Comparison of ENCODE assay signal across 8 mouse cellular contexts in genomic region chr15:88651019-88651418, GRCm38 (mm10). TPM values are rescaled to one million over a fixed set of nuclear protein-coding genes. Genes with fewer than 3 reads are reported as not detected.
DNase-seq lines count a peak whose midpoint lies in the region; ATAC-seq lines count a peak whose summit lies in the region.

No protein-coding gene starts in this region.

- H3K4me2 ChIP-seq in intestine, embryonic 14.5 days (ENCODE audit: low read length): no peak overlapping the region
- H3K4me2 ChIP-seq in intestine, embryonic 16.5 days (ENCODE audit: low read depth, low read length): no peak overlapping the region
- 0 out of 2 replicates have a peak overlapping the region, but pooled peaks have one; percentile 20 for H3K4me2 ChIP-seq in hindbrain, embryonic 15.5 days
- peak overlapping the region; percentile 28 for H3K4me2 ChIP-seq in midbrain, embryonic 15.5 days
- no peak overlapping the region for H3K4me2 ChIP-seq in stomach, embryonic 16.5 days (ENCODE audit: low read depth, low read length)

- no peaks in the 10 kb centered on the region for H3K9me3 ChIP-seq in intestine, embryonic 14.5 days (ENCODE audit: control insufficient read depth, low read length)
- no peaks in the 10 kb centered on the region for H3K9me3 ChIP-seq in intestine, embryonic 16.5 days (ENCODE audit: control insufficient read depth, low read length)
- H3K9me3 ChIP-seq in forebrain, embryonic 10.5 days: no peaks in the 10 kb centered on the region
- no peaks in the 10 kb centered on the region for H3K9me3 ChIP-seq in hindbrain, embryonic 15.5 days
- H3K9me3 ChIP-seq in midbrain, embryonic 15.5 days: no peaks in the 10 kb centered on the region
- no peaks in the 10 kb centered on the region for H3K9me3 ChIP-seq in stomach, embryonic 16.5 days (replicated peaks; ENCODE audit: control insufficient read depth, low read length)

- WGBS in intestine, embryonic 14.5 days: 20% methylated on average over 13 of the region's 13 CpGs
- WGBS in intestine, embryonic 16.5 days: 19% methylated on average over 13 of the region's 13 CpGs
- 24% methylated on average over 13 of the region's 13 CpGs for WGBS in forebrain, embryonic 10.5 days
- 18% methylated on average over 13 of the region's 13 CpGs for WGBS in hindbrain, embryonic 15.5 days
- WGBS in midbrain, embryonic 15.5 days: 16% methylated on average over 13 of the region's 13 CpGs
- WGBS in stomach, embryonic 16.5 days: 24% methylated on average over 13 of the region's 13 CpGs

- ATAC-seq in intestine, embryonic 14.5 days (replicated peaks; ENCODE audit: low FRiP score, low TSS enrichment, low read depth): no peak
- ATAC-seq in intestine, embryonic 16.5 days: no peak
- ATAC-seq in hindbrain, embryonic 15.5 days (ENCODE audit: low FRiP score, low read depth): peak; percentile 65
- ATAC-seq in midbrain, embryonic 15.5 days (replicated peaks): 0 out of 2 replicates have a peak, but pooled peaks have one; percentile 33
- ATAC-seq in stomach, embryonic 16.5 days (ENCODE audit: insufficient read depth, low FRiP score): 0 out of 2 replicates have a peak, but pooled peaks have one; percentile 21

- H3K36me3 ChIP-seq in intestine, embryonic 14.5 days (ENCODE audit: control insufficient read depth, insufficient read depth, low read length): no peaks in the 10 kb centered on the region
- no peaks in the 10 kb centered on the region for H3K36me3 ChIP-seq in intestine, embryonic 16.5 days (ENCODE audit: control insufficient read depth, insufficient read depth, low read length)
- H3K36me3 ChIP-seq in forebrain, embryonic 10.5 days (replicated peaks): no peaks in the 10 kb centered on the region
- H3K36me3 ChIP-seq in hindbrain, embryonic 15.5 days: no peaks in the 10 kb centered on the region
- H3K36me3 ChIP-seq in midbrain, embryonic 15.5 days (replicated peaks): no peaks in the 10 kb centered on the region
- H3K36me3 ChIP-seq in stomach, embryonic 16.5 days (ENCODE audit: control insufficient read depth, insufficient read depth, low read length): no peaks in the 10 kb centered on the region

- intact Hi-C loops in left cerebral cortex, postnatal 10 days (cut with DNase I): loop anchor here (5.0 to 10.0 kb wide), 2 partner anchors 506 to 1029 kb away; no protein-coding TSS in a partner anchor

- H3K27ac ChIP-seq in intestine, embryonic 14.5 days (ENCODE audit: low read depth): no peak overlapping the region
- no peak overlapping the region for H3K27ac ChIP-seq in intestine, embryonic 16.5 days (ENCODE audit: low read length)
- H3K27ac ChIP-seq in forebrain, embryonic 10.5 days: no peak overlapping the region
- H3K27ac ChIP-seq in hindbrain, embryonic 15.5 days (replicated peaks): no peak overlapping the region
- no peak overlapping the region for H3K27ac ChIP-seq in midbrain, embryonic 15.5 days
- no peak overlapping the region for H3K27ac ChIP-seq in stomach, embryonic 16.5 days (ENCODE audit: low read length)

- DNase-seq in intestine, embryonic 14.5 days (ENCODE audit: low spot score): peak; percentile 83
- peak; percentile 50 for DNase-seq in brain, embryonic 18.5 days (ENCODE audit: low read depth, low spot score)
- peak; percentile 80 for DNase-seq in forebrain, embryonic 10.5 days (ENCODE audit: extremely low spot score, low spot score)
- DNase-seq in left cerebral cortex, postnatal 10 days (ENCODE audit: extremely low spot score in 1 of 2, low spot score in 2 of 2): peak; percentile 77

- no peak overlapping the region for H3K9ac ChIP-seq in intestine, embryonic 14.5 days (ENCODE audit: low read length)
- no peak overlapping the region for H3K9ac ChIP-seq in intestine, embryonic 16.5 days (ENCODE audit: low read depth, low read length)
- H3K9ac ChIP-seq in hindbrain, embryonic 15.5 days: no peak overlapping the region
- no peak overlapping the region for H3K9ac ChIP-seq in midbrain, embryonic 15.5 days
- no peak overlapping the region for H3K9ac ChIP-seq in stomach, embryonic 16.5 days (ENCODE audit: low read length)

- no peaks in the 10 kb centered on the region for H3K27me3 ChIP-seq in intestine, embryonic 14.5 days (replicated peaks; ENCODE audit: control insufficient read depth, insufficient read depth, low read length)
- H3K27me3 ChIP-seq in intestine, embryonic 16.5 days (replicated peaks; ENCODE audit: control insufficient read depth, insufficient read depth, low read length): no peaks in the 10 kb centered on the region
- peaks cover 9% of the 10 kb centered on the region for H3K27me3 ChIP-seq in forebrain, embryonic 10.5 days (ENCODE audit: poor library complexity, severe bottlenecking)
- H3K27me3 ChIP-seq in hindbrain, embryonic 15.5 days: peaks cover 4% of the 10 kb centered on the region; the same call in 1 of the 2 replicates
- H3K27me3 ChIP-seq in midbrain, embryonic 15.5 days (replicated peaks): peaks cover 12% of the 10 kb centered on the region
- no peaks in the 10 kb centered on the region for H3K27me3 ChIP-seq in stomach, embryonic 16.5 days (ENCODE audit: control insufficient read depth, insufficient read depth, low read length)

- no peak overlapping the region for H3K4me3 ChIP-seq in intestine, embryonic 14.5 days (ENCODE audit: low read depth, low read length)
- H3K4me3 ChIP-seq in intestine, embryonic 16.5 days (ENCODE audit: low read length): no peak overlapping the region
- H3K4me3 ChIP-seq in forebrain, embryonic 10.5 days: no peak overlapping the region
- no peak overlapping the region for H3K4me3 ChIP-seq in hindbrain, embryonic 15.5 days
- H3K4me3 ChIP-seq in midbrain, embryonic 15.5 days: no peak overlapping the region
- no peak overlapping the region for H3K4me3 ChIP-seq in stomach, embryonic 16.5 days (replicated peaks; ENCODE audit: low read length)

- no peaks in the 10 kb centered on the region for H3K4me1 ChIP-seq in intestine, embryonic 14.5 days (replicated peaks; ENCODE audit: control insufficient read depth, insufficient read depth, low read length)
- H3K4me1 ChIP-seq in intestine, embryonic 16.5 days (ENCODE audit: control insufficient read depth, insufficient read depth, low read length): no peaks in the 10 kb centered on the region
- H3K4me1 ChIP-seq in forebrain, embryonic 10.5 days: no peaks in the 10 kb centered on the region
- peaks cover 4% of the 10 kb centered on the region; the same call in 1 of the 2 replicates for H3K4me1 ChIP-seq in hindbrain, embryonic 15.5 days (replicated peaks)
- no peaks in the 10 kb centered on the region for H3K4me1 ChIP-seq in midbrain, embryonic 15.5 days
- H3K4me1 ChIP-seq in stomach, embryonic 16.5 days (ENCODE audit: control insufficient read depth, insufficient read depth, low read length): no peaks in the 10 kb centered on the region

RNA-seq across cellular contexts. Expression of gene Zdhhc25, which starts 50.9 kb away (rescaled TPM):
- polyA plus RNA-seq in intestine, embryonic 14.5 days (2014; fragmentation: Nextera tagmentation; extraction: Ambion mirVana): not detected in 2 replicates
- polyA plus RNA-seq in intestine, embryonic 16.5 days (2015; fragmentation: Nextera tagmentation; extraction: Ambion mirVana): not detected in 2 replicates
- not detected in 2 replicates for polyA plus RNA-seq in forebrain, embryonic 10.5 days (2016; fragmentation: Nextera tagmentation; extraction: Ambion mirVana)
- polyA plus RNA-seq in hindbrain, embryonic 15.5 days (2015; fragmentation: Nextera tagmentation; extraction: Ambion mirVana): not detected in 2 replicates
- total RNA-seq in left cerebral cortex, postnatal 10 days (2021): not detected
- polyA plus RNA-seq in midbrain, embryonic 15.5 days (2015; fragmentation: Nextera tagmentation; extraction: Ambion mirVana): not detected in 2 replicates
- not detected in 2 replicates for polyA plus RNA-seq in stomach, embryonic 16.5 days (2015; fragmentation: Nextera tagmentation; extraction: Ambion mirVana)

Comparison
In these comparisons a context has a peak if more than half of its experiments do, and no peak if none do; other contexts are left out.
1. ATAC-seq: peak in hindbrain, embryonic 15.5 days (single experiment), midbrain, embryonic 15.5 days (single experiment) and stomach, embryonic 16.5 days (single experiment); none in intestine, embryonic 14.5 days (single experiment) and intestine, embryonic 16.5 days (single experiment).
2. H3K4me2 ChIP-seq: peak in hindbrain, embryonic 15.5 days (single experiment) and midbrain, embryonic 15.5 days (single experiment); none in intestine, embryonic 14.5 days (single experiment), intestine, embryonic 16.5 days (single experiment) and stomach, embryonic 16.5 days (single experiment).
3. Peak in every context shown above with its lines, with median percentiles within 50 percentile points of each other: DNase-seq.